Mouse (Mus musculus): ENCODE results near the gene 9130213A22Rik.
A peak's percentile ranks its signal among the peaks of the same experiment; 100 is the strongest.

The 9130213A22Rik gene

GRCm38 (mm10) chr11:69106842-69107241 lies 15.5 kb downstream of the 9130213A22Rik start:
- DNase-seq (ENCODE audit: low spot score) = no peak

- no peak for DNase-seq (ENCODE audit: low spot score)
Measured at GRCm38 (mm10) chr11:69106299-69106698, 16.1 kb downstream of the 9130213A22Rik start.

- DNase-seq (ENCODE audit: low spot score) = no peak
Measured at GRCm38 (mm10) chr11:69105796-69106195, 16.6 kb downstream of the 9130213A22Rik start.

- DNase-seq (ENCODE audit: low spot score) = no peak
Measured at GRCm38 (mm10) chr11:69105227-69105626, 17.2 kb downstream of the 9130213A22Rik start.

GRCm38 (mm10) chr11:69104487-69104886 lies 17.9 kb downstream of the 9130213A22Rik start:
- no peak for DNase-seq (ENCODE audit: low spot score)

GRCm38 (mm10) chr11:69103531-69104435 lies 18.6 kb downstream of the 9130213A22Rik start:
- no peak for DNase-seq (ENCODE audit: low spot score)

- no peak for DNase-seq (ENCODE audit: low spot score)
Measured at GRCm38 (mm10) chr11:69103121-69103520, 19.3 kb downstream of the 9130213A22Rik start.

GRCm38 (mm10) chr11:69102403-69102725 lies 20.0 kb downstream of the 9130213A22Rik start:
- no peak for DNase-seq (ENCODE audit: low spot score)

- DNase-seq (ENCODE audit: low spot score) = no peak
Measured at GRCm38 (mm10) chr11:69101604-69102402, 20.6 kb downstream of the 9130213A22Rik start.

GRCm38 (mm10) chr11:69100639-69101360 lies 21.6 kb downstream of the 9130213A22Rik start:
- no peak for DNase-seq (ENCODE audit: low spot score)

- DNase-seq (ENCODE audit: low spot score) = no peak
Measured at GRCm38 (mm10) chr11:69099915-69100345, 22.5 kb downstream of the 9130213A22Rik start.

GRCm38 (mm10) chr11:69099177-69099914 lies 23.0 kb downstream of the 9130213A22Rik start:
- no peak for DNase-seq (ENCODE audit: low spot score)

- DNase-seq (ENCODE audit: low spot score) = peak; percentile 94
Measured at GRCm38 (mm10) chr11:69098762-69099091, 23.7 kb downstream of the 9130213A22Rik start.

GRCm38 (mm10) chr11:69098039-69098761 lies 24.2 kb downstream of the 9130213A22Rik start:
- no peak for DNase-seq (ENCODE audit: low spot score)

- peak; percentile 94 for DNase-seq (ENCODE audit: low spot score)
Measured at GRCm38 (mm10) chr11:69096987-69097900, 25.1 kb downstream of the 9130213A22Rik start.

GRCm38 (mm10) chr11:69096360-69096986 lies 25.9 kb downstream of the 9130213A22Rik start:
- DNase-seq (ENCODE audit: low spot score) = no peak

- no peak for DNase-seq (ENCODE audit: low spot score)
Measured at GRCm38 (mm10) chr11:69095511-69096231, 26.7 kb downstream of the 9130213A22Rik start.

GRCm38 (mm10) chr11:69094697-69095429 lies 27.5 kb downstream of the 9130213A22Rik start, which contains the start of gene Per1:
Gene Per1 (plus strand): TSS chr11:69095217.
- DNase-seq (ENCODE audit: low spot score) = peak; percentile 100

All from layer of hippocampus, adult 9-10 months (tissue).